Mouse (Mus musculus): Measurements from ENCODE around the gene Def6.

DNA sequence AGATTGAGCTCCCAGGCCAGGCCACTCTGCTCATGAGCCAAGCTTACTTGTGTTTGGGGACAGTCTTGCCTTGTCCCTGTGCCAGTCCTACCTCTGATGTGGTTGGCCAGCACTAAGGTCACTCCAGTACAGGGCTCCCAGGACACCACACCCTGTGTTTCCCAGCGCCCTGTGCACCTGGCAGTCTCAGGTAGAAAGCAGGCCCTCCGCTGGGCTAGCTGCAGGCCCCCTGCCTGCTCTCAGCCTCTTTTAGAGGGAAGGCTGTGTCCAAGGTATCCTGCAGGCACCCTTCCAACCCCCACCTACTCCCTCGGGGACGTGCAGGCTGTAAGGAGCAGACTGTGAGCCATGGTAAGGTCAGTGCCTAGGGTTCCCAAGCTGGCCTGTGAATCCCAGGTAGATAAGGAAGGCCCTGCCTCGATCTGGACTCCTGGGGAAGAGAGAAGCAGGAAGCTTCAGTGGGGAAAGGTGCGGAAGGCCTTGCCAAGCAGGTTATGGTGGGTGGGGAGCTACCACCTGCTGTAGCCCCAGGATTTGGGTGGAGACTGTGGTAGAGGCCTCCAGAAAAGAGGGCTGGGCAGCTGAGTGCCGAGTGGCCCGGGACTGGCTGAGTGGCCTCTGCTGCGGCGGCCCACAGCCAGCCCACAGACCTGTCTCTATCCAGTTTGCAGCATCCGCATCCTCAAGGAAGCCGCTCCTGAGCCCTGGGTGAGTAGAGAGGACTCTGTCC is 64.1 kb downstream of the Def6 start:
- TF ChIP-seq POLR2A (IDR thresholded peaks at IDR 0.05; ENCODE audit: insufficient read length, low read depth): no peak
- no peak for TF ChIP-seq CEBPB (IDR thresholded peaks at IDR 0.05; ENCODE audit: insufficient read depth, poor library complexity, severe bottlenecking)
- TF ChIP-seq E2F4 (IDR thresholded peaks at IDR 0.05; ENCODE audit: insufficient read depth): no peak
- TF ChIP-seq MAX (IDR thresholded peaks at IDR 0.05; ENCODE audit: low read depth): no peak
- TF ChIP-seq REST (IDR thresholded peaks at IDR 0.05; ENCODE audit: insufficient read depth, insufficient read length): no peak
- no peak for TF ChIP-seq SRF (IDR thresholded peaks at IDR 0.05; ENCODE audit: control insufficient read depth, insufficient read length, low read depth)
- TF ChIP-seq TCF12 (IDR thresholded peaks at IDR 0.05; ENCODE audit: insufficient read depth, poor library complexity, severe bottlenecking): no peak
- TF ChIP-seq MYOG (IDR thresholded peaks at IDR 0.05; ENCODE audit: control insufficient read depth in 1 of 3, insufficient read depth in 1 of 3, insufficient read length in 2 of 3, low read depth in 2 of 3): no peak
- TF ChIP-seq USF1 (IDR thresholded peaks at IDR 0.05; ENCODE audit: low read depth): no peak
- TF ChIP-seq POLR2AphosphoS2 (IDR thresholded peaks at IDR 0.05; ENCODE audit: insufficient read length, low read depth): no peak
- no peak for TF ChIP-seq MYOD1 (IDR thresholded peaks at IDR 0.05; ENCODE audit: control insufficient read depth in 1 of 3, insufficient read length in 2 of 3, low read depth in 2 of 3)
- TF ChIP-seq TCF3 (IDR thresholded peaks at IDR 0.05; ENCODE audit: insufficient read length, low read depth): no peak

All from myocyte (in vitro differentiated cells).